Mouse (Mus musculus) erythroblast, embryonic 14.5 days (primary cell): ENCODE results near the gene Large1.

Experiments
- GATA1 ChIP-seq: IDR thresholded peaks from 2 replicates; pipeline ENCODE4 v1.6.1; 2012; ENCODE audit warnings: low read length, inconsistent platforms, mixed read lengths
- TAL1 ChIP-seq: IDR thresholded peaks from 3 replicates; pipeline ENCODE4 v1.6.1; 2012; ENCODE audit warnings: low read length, inconsistent platforms, mixed read lengths

GRCm38 (mm10) chr8:73003858-73004257 is 349.5 kb downstream of the Large1 start:
- TF ChIP-seq GATA1, result no peak
- TF ChIP-seq TAL1, result no peak
